Mouse (Mus musculus) brain, embryonic 14.5 days (tissue): Measurements from ENCODE around the gene Tnk2. TPM values are rescaled to one million over a fixed set of nuclear protein-coding genes. Genes with fewer than 3 reads are reported as not detected.

Experiments
- DNase-seq: peaks from one replicate; pipeline ENCODE4 v3.0.0-alpha.2; 2011; ENCODE audit warnings: low read depth
- CTCF ChIP-seq: fragments of 200-500 bp; IDR thresholded peaks from 2 replicates; pipeline ENCODE4 v1.5.1; 2012; ENCODE audit warnings: inconsistent platforms, mild to moderate bottlenecking, moderate library complexity, borderline replicate concordance; ENCODE audit not compliant: insufficient read depth, insufficient read length; ENCODE audit errors: extremely low read depth
- POLR2A ChIP-seq: fragments of 200-500 bp; IDR thresholded peaks from 2 replicates; pipeline ENCODE4 v1.6.1; 2012; ENCODE audit warnings: mild to moderate bottlenecking, inconsistent platforms, borderline replicate concordance; ENCODE audit not compliant: poor library complexity, insufficient read depth, insufficient read length, severe bottlenecking; ENCODE audit errors: extremely low read depth
- polyA plus RNA-seq: library from polyadenylated mRNA; depleted of rRNA; stranded (reverse); fragments of >200 nt; gene quantifications from 2 replicates; pipeline ENCODE4 v1.2.3, GENCODE M21; 2012

Tnk2 gene
- polyA plus RNA-seq, 1 experiment, result 127 TPM

- TF ChIP-seq POLR2A (no peak), CTCF (no peak)
- no peak for DNase-seq
These were observed 28.6 kb downstream of the Tnk2 start for GRCm38 (mm10) chr16:32672250-32672649.

DNA sequence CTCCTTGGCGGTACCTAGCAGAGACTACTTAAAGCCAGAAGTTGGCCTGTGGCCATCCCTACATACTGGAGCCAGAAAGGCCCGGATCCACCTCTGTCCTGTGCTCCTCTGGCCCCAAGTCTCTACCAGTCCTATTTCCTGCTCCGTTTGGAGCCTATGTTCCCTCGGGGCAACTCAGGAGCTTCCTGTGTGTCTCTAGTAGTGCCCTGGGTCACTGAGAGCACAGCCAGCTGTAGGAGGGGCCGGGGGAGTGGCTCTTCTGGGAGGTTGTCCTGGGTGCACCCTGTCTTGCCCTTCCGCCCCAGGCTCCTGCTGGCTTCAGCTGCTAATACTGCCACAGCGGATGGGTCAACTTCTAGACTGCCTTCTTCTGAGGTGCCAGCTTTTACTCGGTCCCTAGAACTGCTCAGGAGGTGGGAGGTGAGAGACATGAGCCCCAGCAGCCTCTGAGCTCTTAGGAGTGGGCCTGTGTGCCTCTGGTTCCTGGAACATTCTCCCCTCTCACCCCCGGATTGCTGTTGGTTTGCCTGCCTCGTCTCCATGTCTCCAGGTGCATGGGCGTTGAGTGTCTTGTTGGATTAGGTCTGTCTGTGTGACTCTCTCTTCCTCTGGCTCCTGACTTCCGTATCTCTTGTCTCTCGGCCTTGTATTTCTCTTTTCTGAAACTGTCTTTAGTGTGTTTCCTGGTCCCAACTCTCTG lies 29.3 kb downstream of the Tnk2 start:
- TF ChIP-seq POLR2A, result no peak
- TF ChIP-seq CTCF, result no peak
- no peak for DNase-seq

- TF ChIP-seq POLR2A, result no peak
- TF ChIP-seq CTCF, result no peak
- no peak for DNase-seq
These were observed 30.6 kb downstream of the Tnk2 start for GRCm38 (mm10) chr16:32674121-32674740.

DNA sequence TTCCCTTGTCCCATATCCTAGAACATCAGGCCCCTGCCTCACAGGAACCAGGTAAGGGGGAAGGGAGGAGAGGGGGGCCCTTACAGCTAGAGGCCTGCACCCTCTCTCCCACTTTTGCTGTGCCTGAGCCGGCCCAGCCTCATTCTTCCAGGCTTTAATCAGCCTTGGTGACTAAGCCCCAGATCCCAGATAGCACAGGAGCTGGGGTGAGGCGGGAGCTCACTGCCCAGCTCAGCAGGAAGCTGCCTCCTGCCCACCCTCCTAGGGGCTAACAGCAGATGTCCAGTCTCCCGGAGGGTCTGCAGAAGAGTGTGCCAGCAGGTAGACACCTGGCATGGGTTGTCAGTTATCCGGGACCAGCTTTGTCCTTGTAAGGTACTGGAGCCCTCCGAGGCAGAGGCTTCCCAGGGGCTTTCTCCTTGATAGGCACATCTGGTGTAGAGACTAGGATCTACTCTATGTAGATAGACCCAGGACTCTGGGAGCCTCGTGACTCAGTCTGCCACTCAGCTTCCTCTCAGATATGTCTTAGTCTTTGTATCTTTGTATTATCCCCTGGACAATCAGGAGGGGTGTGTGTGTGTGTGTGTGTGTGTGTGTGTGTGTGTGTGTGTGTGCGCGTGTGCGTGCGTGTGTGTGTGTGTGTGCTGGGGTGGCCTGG lies 33.5 kb downstream of the Tnk2 start:
- TF ChIP-seq CTCF (no peak), POLR2A (no peak)
- no peak for DNase-seq

DNA sequence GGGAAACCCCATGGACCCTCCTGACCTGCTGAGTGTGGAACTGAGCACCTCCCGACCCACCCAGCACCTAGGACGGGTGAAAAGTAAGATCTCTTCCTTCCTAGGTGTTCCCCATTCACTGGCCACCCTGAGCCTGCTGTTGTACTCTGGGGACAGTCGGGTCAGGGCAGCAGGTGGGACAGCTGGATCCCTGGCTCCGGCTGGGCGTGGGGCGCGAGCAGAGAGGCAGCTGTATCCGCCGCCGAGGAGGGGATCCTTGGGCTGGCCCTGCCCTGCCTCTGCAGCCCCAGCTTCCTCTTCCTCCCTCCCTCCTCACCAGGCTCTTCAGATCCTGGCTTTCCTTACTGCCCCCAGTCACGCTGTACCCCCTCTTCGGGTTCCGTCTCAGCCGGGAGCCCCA lies 34.2 kb downstream of the Tnk2 start:
- no peak for DNase-seq
- TF ChIP-seq POLR2A, result no peak
- TF ChIP-seq CTCF, result no peak

- DNase-seq, result no peak
- TF ChIP-seq POLR2A (no peak), CTCF (no peak)
These were observed 35.1 kb downstream of the Tnk2 start for GRCm38 (mm10) chr16:32678812-32679211.

GRCm38 (mm10) chr16:32679976-32680375 lies 36.3 kb downstream of the Tnk2 start:
- no peak for DNase-seq
- no peak for TF ChIP-seq POLR2A
- no peak for TF ChIP-seq CTCF

- TF ChIP-seq CTCF (no peak), POLR2A (no peak)
- no peak for DNase-seq
These were observed 37.1 kb downstream of the Tnk2 start for GRCm38 (mm10) chr16:32680806-32681205.

DNA sequence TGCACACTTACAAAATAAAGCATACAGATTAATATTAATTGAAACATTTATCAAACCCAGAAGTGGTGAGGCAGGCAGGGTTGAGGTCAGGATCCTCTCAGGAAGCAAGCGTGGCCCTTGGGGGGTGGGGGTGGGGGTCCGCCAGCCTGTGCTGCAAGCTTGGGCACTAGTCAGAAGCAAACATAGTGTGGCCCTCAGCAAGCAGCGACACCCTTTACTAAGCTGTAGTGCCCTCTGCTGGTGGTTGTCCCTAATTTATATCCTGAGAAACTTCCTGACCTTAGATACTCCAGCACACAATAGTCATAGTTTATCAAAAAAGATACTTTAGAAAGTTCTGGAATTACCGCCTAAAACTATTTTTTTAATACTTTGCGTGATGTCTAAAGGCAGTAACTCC lies 38.5 kb downstream of the Tnk2 start:
- DNase-seq, result peak; percentile 85
- peak; percentile 70; the same call in 1 of the 2 replicates for TF ChIP-seq CTCF
- TF ChIP-seq POLR2A, result no peak

DNA sequence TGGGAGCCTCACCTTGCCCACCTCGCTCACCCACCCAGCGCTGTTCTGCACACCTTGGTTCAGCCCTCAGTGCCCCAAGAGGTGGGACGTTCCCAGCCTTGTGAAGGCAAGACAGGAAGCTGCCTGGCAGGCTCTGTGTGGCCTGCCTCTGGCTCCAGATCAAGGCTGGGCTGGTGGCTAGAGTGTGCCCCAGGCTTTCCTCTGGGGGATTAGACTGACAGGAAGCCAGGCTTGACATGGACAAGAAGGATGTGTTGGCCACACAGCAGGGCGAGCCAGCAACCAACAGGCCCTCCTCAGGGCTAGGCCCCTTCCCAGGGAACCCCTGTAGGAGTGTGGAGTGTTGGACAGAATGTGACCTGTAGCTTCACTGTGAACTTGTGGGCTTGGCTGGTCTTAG lies 39.2 kb downstream of the Tnk2 start:
- DNase-seq, result no peak
- no peak for TF ChIP-seq POLR2A
- TF ChIP-seq CTCF, result no peak

DNA sequence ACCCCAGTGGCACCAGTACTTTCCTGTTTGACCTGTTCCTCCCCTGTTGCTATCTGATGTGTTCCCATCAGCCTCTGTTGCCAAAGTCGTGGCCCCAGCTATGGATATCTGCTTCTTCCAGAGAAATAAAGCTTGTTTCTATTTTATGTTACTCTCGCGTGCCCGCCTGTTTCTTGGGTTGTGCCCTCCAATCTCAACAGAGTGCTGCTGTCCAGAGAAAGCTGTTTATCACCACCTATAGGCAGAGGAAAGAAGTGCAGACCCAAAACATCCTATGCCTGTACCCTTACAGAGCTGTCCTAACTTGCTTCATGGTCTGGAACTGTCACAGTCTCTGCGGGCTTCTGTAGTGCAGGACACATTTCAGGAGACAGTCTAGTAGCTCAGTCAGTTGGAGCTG lies 39.7 kb downstream of the Tnk2 start:
- peak; percentile 65; the same call in 1 of the 2 replicates for TF ChIP-seq CTCF
- no peak for TF ChIP-seq POLR2A
- DNase-seq, result peak; percentile 67

DNA sequence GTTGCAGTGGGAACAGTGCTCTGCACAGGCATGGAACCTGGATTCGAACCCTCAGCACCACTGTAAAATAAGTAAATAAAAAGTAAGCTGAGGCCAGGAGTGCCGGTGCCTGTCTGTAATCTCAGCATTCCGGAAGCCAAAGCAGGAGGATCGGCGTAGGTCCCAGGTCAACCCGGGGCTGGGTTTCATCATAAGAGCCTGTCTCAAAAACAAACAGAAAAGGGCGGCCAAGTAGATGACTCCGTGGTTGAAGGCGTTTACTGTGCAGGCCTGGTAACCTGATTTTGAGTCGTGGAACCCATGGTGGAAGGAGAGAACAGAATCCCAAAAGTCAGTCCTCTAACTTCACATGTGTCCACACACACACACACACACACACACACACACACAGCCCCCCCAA lies 41.7 kb downstream of the Tnk2 start:
- TF ChIP-seq POLR2A, result no peak
- no peak for TF ChIP-seq CTCF
- no peak for DNase-seq

DNA sequence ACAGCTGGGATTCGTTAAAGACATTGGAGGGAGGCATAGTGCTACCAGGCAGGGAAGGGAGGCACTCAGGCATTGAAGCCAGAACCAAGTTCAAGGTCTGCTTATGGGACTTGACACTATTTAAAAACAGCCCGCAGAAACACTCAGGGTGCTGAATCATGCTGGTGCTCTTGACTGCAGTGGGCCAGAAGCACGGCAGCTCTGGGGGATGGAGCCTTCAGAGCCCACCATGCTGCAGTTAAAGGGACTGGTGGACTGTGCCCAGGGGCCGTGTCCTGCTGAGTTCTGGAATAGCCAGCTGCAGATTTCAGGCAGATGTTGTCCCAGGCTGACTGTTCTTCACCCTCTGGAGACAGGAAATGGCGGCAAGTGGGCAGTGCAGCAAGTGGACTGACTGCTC lies 42.3 kb downstream of the Tnk2 start:
- TF ChIP-seq POLR2A, result no peak
- no peak for TF ChIP-seq CTCF
- DNase-seq, result no peak
